Mouse (Mus musculus) myocyte (in vitro differentiated cells): ENCODE measurements around the gene Cc2d1b. TPM values are rescaled to one million over a fixed set of nuclear protein-coding genes. Genes with fewer than 3 reads are reported as not detected.
A peak's percentile ranks its signal among the peaks of the same experiment; 100 is the strongest.

ENCODE experiments used
- H3K27me3 ChIP-seq: one replicate; pipeline ENCODE4 v1.6.1; 2011; ENCODE audit not compliant: control insufficient read depth, insufficient read depth, insufficient read length
- H3K36me3 ChIP-seq: one replicate; pipeline ENCODE4 v1.6.1; 2011; ENCODE audit not compliant: control insufficient read depth, insufficient read depth
- H3K4me2 ChIP-seq: one replicate; pipeline ENCODE4 v1.6.1; 2011; ENCODE audit warnings: low read depth, control low read depth
- H3K4me3 ChIP-seq: one replicate; pipeline ENCODE4 v1.5.1; 2011; ENCODE audit warnings: mild to moderate bottlenecking, control low read depth, moderate library complexity
- H3K79me2 ChIP-seq: one replicate; pipeline ENCODE4 v1.6.1; 2011; ENCODE audit not compliant: control insufficient read depth, insufficient read depth
- H3ac ChIP-seq: one replicate; pipeline ENCODE4 v1.6.1; 2011; ENCODE audit not compliant: control insufficient read depth, insufficient read length
- CEBPB ChIP-seq: IDR thresholded peaks from 2 replicates; pipeline ENCODE4 v1.6.1; 2011; ENCODE audit warnings: mild to moderate bottlenecking, moderate library complexity; ENCODE audit not compliant: poor library complexity, insufficient read depth, severe bottlenecking
- E2F4 ChIP-seq: IDR thresholded peaks from one replicate; pipeline ENCODE4 v1.6.1; 2011; ENCODE audit warnings: mild to moderate bottlenecking, control low read depth, moderate library complexity; ENCODE audit not compliant: insufficient read depth
- MAX ChIP-seq: IDR thresholded peaks from one replicate; pipeline ENCODE4 v1.6.1; 2011; ENCODE audit warnings: low read depth, mild to moderate bottlenecking, control low read depth
- MYOD1 ChIP-seq, 3 experiments: IDR thresholded peaks; one replicate each; pipeline ENCODE4 v1.6.1; 2011; ENCODE audit warnings: control low read depth in 2 of 3, low read depth in 2 of 3, mild to moderate bottlenecking in 2 of 3, moderate library complexity in 1 of 3; ENCODE audit not compliant: insufficient read length in 2 of 3, control insufficient read depth in 1 of 3
- MYOG ChIP-seq, 3 experiments: IDR thresholded peaks; one replicate each; pipeline ENCODE4 v1.6.1; 2011; ENCODE audit warnings: control low read depth in 2 of 3, low read depth in 2 of 3, mild to moderate bottlenecking in 2 of 3; ENCODE audit not compliant: insufficient read length in 2 of 3, control insufficient read depth in 1 of 3, insufficient read depth in 1 of 3
- POLR2A ChIP-seq: IDR thresholded peaks from one replicate; pipeline ENCODE4 v1.6.1; 2011; ENCODE audit warnings: low read depth, mild to moderate bottlenecking, control low read depth, moderate library complexity; ENCODE audit not compliant: insufficient read length
- POLR2AphosphoS2 ChIP-seq: IDR thresholded peaks from one replicate; pipeline ENCODE4 v1.6.1; 2011; ENCODE audit warnings: low read depth, control low read depth; ENCODE audit not compliant: insufficient read length
- REST ChIP-seq: IDR thresholded peaks from one replicate; pipeline ENCODE4 v1.6.1; 2011; ENCODE audit warnings: mild to moderate bottlenecking, control low read depth, moderate library complexity; ENCODE audit not compliant: insufficient read depth, insufficient read length
- SRF ChIP-seq: IDR thresholded peaks from one replicate; pipeline ENCODE4 v1.6.1; 2011; ENCODE audit warnings: low read depth; ENCODE audit not compliant: control insufficient read depth, insufficient read length
- TCF12 ChIP-seq: IDR thresholded peaks from one replicate; pipeline ENCODE4 v1.6.1; 2011; ENCODE audit warnings: mild to moderate bottlenecking, control low read depth; ENCODE audit not compliant: poor library complexity, insufficient read depth, severe bottlenecking
- TCF3 ChIP-seq: IDR thresholded peaks from one replicate; pipeline ENCODE4 v1.6.1; 2011; ENCODE audit warnings: low read depth, control low read depth; ENCODE audit not compliant: insufficient read length
- USF1 ChIP-seq: IDR thresholded peaks from one replicate; pipeline ENCODE4 v1.6.1; 2011; ENCODE audit warnings: low read depth, mild to moderate bottlenecking, control low read depth, moderate library complexity
- polyA plus RNA-seq: library from polyadenylated mRNA; unstranded; fragments of >200 nt; fragmentation: generic; extraction: Trizol; gene quantifications from one replicate; pipeline ENCODE4 v1.2.1, GENCODE M21; 2012; ENCODE audit warnings: missing spikeins

The Cc2d1b gene
- polyA plus RNA-seq, 1 experiment: 19.7 TPM

GRCm38 (mm10) chr4:108610935-108611334, 8.8 kb upstream of the Cc2d1b start:
- no peaks in the 10 kb centered on the region for H3K79me2 ChIP-seq
- H3K4me2 ChIP-seq: no peak overlapping the region
- H3K27me3 ChIP-seq: no peaks in the 10 kb centered on the region
- no peaks in the 10 kb centered on the region for H3K36me3 ChIP-seq
- H3K4me3 ChIP-seq: no peak overlapping the region
- H3ac ChIP-seq: no peak overlapping the region
- TF ChIP-seq POLR2A: no peak
- no peak for TF ChIP-seq MYOG (IDR thresholded peaks at IDR 0.05; ENCODE audit: control insufficient read depth in 1 of 3, insufficient read depth in 1 of 3, insufficient read length in 2 of 3, low read depth in 2 of 3)
- TF ChIP-seq TCF12: no peak
- TF ChIP-seq CEBPB: no peak
- TF ChIP-seq E2F4: no peak

DNA sequence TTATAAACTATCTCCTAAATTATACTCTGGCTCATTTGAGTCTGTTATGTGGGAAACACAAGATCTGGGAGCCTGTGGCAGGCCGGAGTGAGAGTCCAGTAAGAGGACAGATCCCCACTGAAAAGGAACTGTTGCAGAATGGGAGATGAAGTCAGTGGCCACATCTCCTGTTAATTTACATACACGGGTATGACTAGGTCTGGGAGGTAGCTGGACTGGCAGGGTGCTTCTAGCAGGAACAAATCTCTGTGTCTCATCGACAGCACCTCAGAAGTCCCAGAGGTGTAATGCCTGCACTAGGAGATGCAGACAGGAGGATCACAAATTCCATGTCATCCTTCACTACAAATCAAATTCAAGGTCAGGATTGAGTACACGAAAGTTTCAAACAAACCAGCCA, 1.2 kb upstream of the Cc2d1b start:
- Histone ChIP-seq H3K36me3 (no peaks in the 10 kb centered on the region), H3K27me3 (no peaks in the 10 kb centered on the region), H3K79me2 (peaks cover 13% of the 10 kb centered on the region), H3K4me2 (peak overlapping the region; percentile 84), H3K4me3 (peak overlapping the region; percentile 83), H3ac (no peak overlapping the region)
- TF ChIP-seq TCF12 (no peak), POLR2AphosphoS2 (no peak), MYOG (IDR thresholded peaks at IDR 0.05; ENCODE audit: control insufficient read depth in 1 of 3, insufficient read depth in 1 of 3, insufficient read length in 2 of 3, low read depth in 2 of 3) (no peak), MYOD1 (IDR thresholded peaks at IDR 0.05; ENCODE audit: control insufficient read depth in 1 of 3, insufficient read length in 2 of 3, low read depth in 2 of 3) (no peak), POLR2A (no peak), MAX (no peak), CEBPB (no peak), USF1 (no peak), E2F4 (no peak), SRF (no peak), TCF3 (no peak), REST (no peak)

GRCm38 (mm10) chr4:108619165-108619564, 575 bp upstream of the Cc2d1b start:
- Histone ChIP-seq H3K36me3 (no peaks in the 10 kb centered on the region), H3ac (peak overlapping the region; percentile 50), H3K4me2 (peak overlapping the region; percentile 84), H3K4me3 (peak overlapping the region; percentile 83), H3K27me3 (no peaks in the 10 kb centered on the region), H3K79me2 (peaks cover 13% of the 10 kb centered on the region)
- TF ChIP-seq MYOG (IDR thresholded peaks at IDR 0.05; ENCODE audit: control insufficient read depth in 1 of 3, insufficient read depth in 1 of 3, insufficient read length in 2 of 3, low read depth in 2 of 3) (no peak), SRF (no peak), POLR2AphosphoS2 (no peak), POLR2A (no peak), USF1 (no peak), CEBPB (no peak)

DNA sequence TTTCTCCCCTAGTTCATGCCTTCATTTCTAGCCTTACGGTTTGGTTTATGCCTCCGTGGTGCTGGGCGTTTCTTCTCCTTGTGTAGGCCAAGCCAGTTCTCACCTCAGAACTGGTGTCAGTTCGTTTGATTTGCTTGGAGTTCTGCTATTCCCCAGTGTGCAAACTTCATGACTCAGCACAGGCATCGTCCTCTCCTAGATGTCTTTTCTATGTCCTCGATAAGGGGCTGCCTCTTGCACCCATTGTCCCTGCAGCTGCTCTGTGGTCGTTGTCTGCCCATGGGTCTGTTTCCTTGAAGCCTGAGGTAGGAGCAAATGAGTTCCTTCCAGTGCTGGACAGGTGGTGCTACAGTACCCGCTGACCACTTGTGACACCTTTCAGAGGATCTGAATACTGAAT, 796 bp downstream of the Cc2d1b start:
- Histone ChIP-seq H3K79me2 (peaks cover 13% of the 10 kb centered on the region), H3K27me3 (no peaks in the 10 kb centered on the region), H3K4me3 (peak overlapping the region; percentile 83), H3K36me3 (no peaks in the 10 kb centered on the region), H3K4me2 (peak overlapping the region; percentile 99), H3ac (peak overlapping the region; percentile 50)
- no peak for TF ChIP-seq CEBPB
- no peak for TF ChIP-seq MAX
- TF ChIP-seq MYOD1 (IDR thresholded peaks at IDR 0.05; ENCODE audit: control insufficient read depth in 1 of 3, insufficient read length in 2 of 3, low read depth in 2 of 3): peak in 1 of 3 experiments; percentile 16
- no peak for TF ChIP-seq SRF
- peak in 1 of 3 experiments; percentile 27 for TF ChIP-seq MYOG (IDR thresholded peaks at IDR 0.05; ENCODE audit: control insufficient read depth in 1 of 3, insufficient read depth in 1 of 3, insufficient read length in 2 of 3, low read depth in 2 of 3)
- no peak for TF ChIP-seq USF1
- TF ChIP-seq TCF12: no peak
- no peak for TF ChIP-seq TCF3

DNA sequence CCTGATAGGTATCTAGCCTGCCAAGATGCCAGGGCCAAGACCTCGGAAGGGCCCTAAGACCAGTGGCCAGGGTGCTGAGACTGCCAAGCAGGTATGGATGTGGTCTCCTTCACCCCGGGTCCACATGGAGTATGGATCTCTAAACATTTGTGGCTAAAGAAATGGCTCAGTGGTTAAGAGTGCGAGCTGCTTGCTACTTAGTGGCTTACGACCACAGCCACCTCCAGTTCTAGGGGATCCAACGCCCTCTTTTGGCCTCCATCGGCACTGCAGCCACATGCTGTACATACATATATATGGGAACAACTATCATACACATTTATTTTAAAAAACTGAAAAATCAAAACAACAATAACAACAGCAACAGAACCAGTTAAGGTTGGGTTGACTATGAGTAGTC, 1.8 kb downstream of the Cc2d1b start:
- Histone ChIP-seq H3K27me3 (no peaks in the 10 kb centered on the region), H3K4me3 (peak overlapping the region; percentile 83), H3K4me2 (no peak overlapping the region), H3K79me2 (peaks cover 13% of the 10 kb centered on the region), H3K36me3 (no peaks in the 10 kb centered on the region), H3ac (no peak overlapping the region)
- TF ChIP-seq TCF12 (no peak), REST (no peak)
